Mouse (Mus musculus) midbrain, embryonic 11.5 days (tissue): ENCODE data around the gene Nos3. TPM values are rescaled to one million over a fixed set of nuclear protein-coding genes. Genes with fewer than 3 reads are reported as not detected.

ENCODE experiments used
- ATAC-seq: fragments of 200-750 bp; cut with Nextera tagmentation; 2 replicates; pipeline ENCODE4 v1.8.0; 2017; ENCODE audit warnings: moderate TSS enrichment, moderate library complexity; ENCODE audit not compliant: low FRiP score
- DNase-seq: peaks from one replicate; pipeline ENCODE4 v3.0.0; 2015; ENCODE audit warnings: low spot score; ENCODE audit errors: missing footprints
- H3K27ac ChIP-seq: fragments of 300-500 bp; sonication (generic); 2 replicates; pipeline ENCODE4 v1.5.1; 2014; ENCODE audit warnings: low read depth, low read length
- H3K27me3 ChIP-seq: fragments of 300-500 bp; sonication (generic); 2 replicates; pipeline ENCODE4 v1.6.1; 2014; ENCODE audit warnings: mild to moderate bottlenecking, low read length, moderate library complexity, mixed read lengths; ENCODE audit not compliant: control insufficient read depth, insufficient read depth
- H3K36me3 ChIP-seq: fragments of 300-500 bp; sonication (generic); 2 replicates; pipeline ENCODE4 v1.6.1; 2014; ENCODE audit warnings: mild to moderate bottlenecking, low read length, moderate library complexity, mixed read lengths; ENCODE audit not compliant: control insufficient read depth, insufficient read depth
- H3K4me1 ChIP-seq: fragments of 300-500 bp; sonication (generic); 2 replicates; pipeline ENCODE4 v1.6.1; 2014; ENCODE audit warnings: low read length; ENCODE audit not compliant: control insufficient read depth, insufficient read depth
- H3K4me2 ChIP-seq: fragments of 300-500 bp; sonication (generic); 2 replicates; pipeline ENCODE4 v1.6.1; 2014; ENCODE audit warnings: mild to moderate bottlenecking, moderate library complexity
- H3K4me3 ChIP-seq: fragments of 300-500 bp; sonication (generic); 2 replicates; pipeline ENCODE4 v1.5.1; 2014; ENCODE audit warnings: low read depth, low read length
- H3K9ac ChIP-seq: fragments of 300-500 bp; sonication (generic); 2 replicates; pipeline ENCODE4 v1.6.1; 2014; ENCODE audit warnings: low read length
- H3K9me3 ChIP-seq: fragments of 300-500 bp; sonication (generic); 2 replicates; pipeline ENCODE4 v1.6.1; 2016; ENCODE audit warnings: low read length; ENCODE audit not compliant: control insufficient read depth
- WGBS: fragments of 180-500 bp; shearing (Covaris S2); extraction: QIAGEN DNeasy Blood & Tissue Kit; methylation state at CpG from one replicate; pipeline ENCODE4 v1.1.7; 2014; 5-methylcytosine and 5-hydroxymethylcytosine counted together
- polyA plus RNA-seq: library from polyadenylated mRNA; unstranded; fragments of >200 nt; fragmentation: Nextera tagmentation; extraction: Ambion mirVana; gene quantifications from 2 replicates; pipeline ENCODE4 v1.2.1, GENCODE M21; 2014

Nos3 gene
- polyA plus RNA-seq, 1 experiment from 2014 or later = 5.5 TPM

DNA sequence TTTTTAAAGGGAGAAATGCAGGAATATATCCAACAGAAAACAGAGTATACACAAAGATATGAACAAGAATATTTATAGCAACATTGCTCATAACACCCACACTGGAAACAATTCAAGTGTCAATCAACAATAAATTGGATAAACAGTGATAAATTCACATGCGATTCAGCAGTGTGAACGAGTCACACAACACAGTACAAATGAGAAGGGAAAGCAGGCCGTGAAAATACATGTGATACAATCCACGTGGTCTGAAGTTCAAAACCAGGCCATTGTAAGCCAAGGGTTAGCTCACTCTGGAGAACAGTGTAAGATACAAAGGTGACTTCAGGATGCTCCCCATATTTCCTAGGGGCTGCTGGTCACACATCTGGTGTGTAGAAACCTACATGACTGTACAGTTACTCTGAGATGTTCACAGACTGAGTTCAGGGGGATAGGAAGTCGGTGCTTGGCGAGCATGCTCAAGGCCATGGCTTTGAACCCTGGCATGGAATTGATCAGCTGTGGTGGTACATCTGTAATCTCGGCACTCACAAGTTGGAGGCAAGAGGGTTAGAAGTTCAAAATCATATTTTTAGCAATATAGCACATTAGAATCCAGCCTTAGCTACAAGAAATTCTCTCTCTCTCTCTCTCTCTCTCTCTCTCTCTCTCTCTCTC, 10.2 kb downstream of the Nos3 start:
- H3K4me3 ChIP-seq = no peak overlapping the region
- H3K27me3 ChIP-seq = no peaks in the 10 kb centered on the region
- ATAC-seq (no peak), DNase-seq (no peak)
- 87% methylated on average over 7 of the region's 7 CpGs for WGBS
- no peaks in the 10 kb centered on the region for H3K36me3 ChIP-seq
- no peaks in the 10 kb centered on the region for H3K9me3 ChIP-seq
- H3K4me2 ChIP-seq = no peak overlapping the region
- no peak overlapping the region for H3K9ac ChIP-seq
- no peaks in the 10 kb centered on the region for H3K4me1 ChIP-seq
- no peak overlapping the region for H3K27ac ChIP-seq

DNA sequence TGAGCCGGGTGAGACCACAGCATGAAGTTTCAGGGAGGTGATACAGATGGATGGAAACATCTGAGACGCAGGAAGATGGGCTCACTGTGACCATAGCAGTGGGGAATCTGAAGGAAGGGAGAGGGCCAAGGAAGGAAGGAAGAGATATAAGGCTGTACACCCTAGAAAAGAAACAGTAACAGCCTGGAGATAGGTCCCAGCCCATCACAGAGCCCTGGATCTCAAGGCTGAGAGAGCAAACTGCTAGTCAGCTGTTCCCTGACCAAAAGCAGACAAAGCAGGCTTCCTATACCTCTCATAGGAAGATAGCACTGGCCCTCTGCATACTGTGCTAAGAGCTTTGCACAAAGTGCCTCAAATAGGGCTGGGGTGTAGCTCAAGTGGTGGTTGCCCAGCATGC, 14.1 kb downstream of the Nos3 start:
- Histone ChIP-seq H3K27me3 (no peaks in the 10 kb centered on the region), H3K36me3 (no peaks in the 10 kb centered on the region), H3K4me2 (no peak overlapping the region), H3K9me3 (no peaks in the 10 kb centered on the region), H3K4me3 (no peak overlapping the region), H3K27ac (no peak overlapping the region), H3K4me1 (peaks cover 8% of the 10 kb centered on the region), H3K9ac (no peak overlapping the region)
- WGBS = 83% methylated on average over 2 of the region's 2 CpGs
- DNase-seq = no peak
- ATAC-seq = no peak

DNA sequence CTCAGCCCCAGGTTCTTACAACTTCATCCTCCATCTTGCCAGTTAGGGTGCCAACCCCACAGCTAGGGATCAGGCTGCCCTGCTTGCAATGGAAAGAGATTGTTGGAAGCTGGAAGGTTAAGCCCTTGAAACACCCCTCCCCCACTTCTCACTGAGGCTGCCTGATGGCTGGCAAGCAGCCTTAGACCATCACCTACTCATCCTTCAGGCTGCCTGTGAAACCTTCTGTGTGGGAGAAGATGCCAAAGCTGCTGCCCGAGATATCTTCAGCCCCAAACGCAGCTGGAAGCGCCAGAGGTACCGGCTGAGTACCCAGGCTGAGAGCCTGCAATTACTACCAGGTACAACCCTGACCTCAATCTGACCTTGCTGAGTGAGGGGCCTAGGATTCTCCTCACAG, 14.9 kb downstream of the Nos3 start:
- Histone ChIP-seq H3K36me3 (no peaks in the 10 kb centered on the region), H3K9me3 (no peaks in the 10 kb centered on the region), H3K27me3 (no peaks in the 10 kb centered on the region), H3K4me1 (peaks cover 12% of the 10 kb centered on the region), H3K27ac (no peak overlapping the region), H3K4me3 (no peak overlapping the region), H3K4me2 (no peak overlapping the region), H3K9ac (no peak overlapping the region)
- DNase-seq (no peak), ATAC-seq (no peak)
- 84% methylated on average over 4 of the region's 4 CpGs for WGBS

DNA sequence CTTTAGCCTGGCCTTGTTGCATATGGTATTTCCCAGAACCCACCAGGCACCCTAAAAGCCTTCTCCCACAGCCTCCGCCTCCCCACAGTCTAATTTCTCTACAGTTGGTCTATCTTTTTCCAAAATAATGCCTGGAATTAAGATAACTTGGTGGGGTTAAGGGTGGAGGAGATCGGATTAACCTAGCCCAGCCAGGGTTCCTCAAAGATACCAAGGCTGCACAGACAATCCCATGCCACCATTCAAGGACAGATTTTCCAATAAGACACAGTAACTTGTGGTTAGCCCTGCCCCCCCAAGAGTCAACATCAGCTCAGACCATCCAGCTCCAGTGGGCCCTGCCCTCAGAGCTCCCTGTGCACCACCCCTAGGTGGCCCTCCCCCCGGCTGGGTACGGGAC, 15.9 kb downstream of the Nos3 start:
- no peak for DNase-seq
- Histone ChIP-seq H3K9ac (no peak overlapping the region), H3K4me1 (peaks cover 12% of the 10 kb centered on the region), H3K9me3 (no peaks in the 10 kb centered on the region), H3K36me3 (no peaks in the 10 kb centered on the region), H3K4me3 (no peak overlapping the region), H3K4me2 (no peak overlapping the region), H3K27ac (no peak overlapping the region), H3K27me3 (no peaks in the 10 kb centered on the region)
- no peak for ATAC-seq
- 85% methylated on average over 4 of the region's 4 CpGs for WGBS

DNA sequence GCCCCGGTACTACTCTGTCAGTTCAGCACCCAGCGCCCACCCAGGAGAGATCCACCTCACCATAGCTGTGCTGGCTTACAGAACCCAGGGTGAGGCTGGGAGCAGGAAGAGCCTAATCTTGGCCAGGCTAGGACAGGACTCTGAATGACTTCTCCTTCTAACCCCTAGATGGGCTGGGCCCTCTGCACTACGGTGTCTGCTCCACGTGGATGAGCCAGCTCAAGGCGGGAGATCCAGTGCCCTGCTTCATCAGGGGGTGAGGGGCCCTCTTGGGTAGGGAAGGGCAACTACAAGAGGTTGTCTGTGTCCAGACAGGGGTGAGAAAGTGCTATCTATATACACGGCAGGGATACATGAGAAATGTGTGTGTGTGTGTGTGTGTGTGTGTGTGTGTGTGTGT, 16.9 kb downstream of the Nos3 start:
- peaks cover 4% of the 10 kb centered on the region; the same call in 1 of the 2 replicates for H3K27me3 ChIP-seq
- no peak overlapping the region for H3K4me3 ChIP-seq
- H3K4me2 ChIP-seq = no peak overlapping the region
- WGBS = 78% methylated on average over 6 of the region's 6 CpGs
- DNase-seq (no peak), ATAC-seq (no peak)
- no peak overlapping the region for H3K9ac ChIP-seq
- H3K4me1 ChIP-seq = peaks cover 12% of the 10 kb centered on the region
- H3K27ac ChIP-seq = no peak overlapping the region
- H3K36me3 ChIP-seq = no peaks in the 10 kb centered on the region
- H3K9me3 ChIP-seq = no peaks in the 10 kb centered on the region

DNA sequence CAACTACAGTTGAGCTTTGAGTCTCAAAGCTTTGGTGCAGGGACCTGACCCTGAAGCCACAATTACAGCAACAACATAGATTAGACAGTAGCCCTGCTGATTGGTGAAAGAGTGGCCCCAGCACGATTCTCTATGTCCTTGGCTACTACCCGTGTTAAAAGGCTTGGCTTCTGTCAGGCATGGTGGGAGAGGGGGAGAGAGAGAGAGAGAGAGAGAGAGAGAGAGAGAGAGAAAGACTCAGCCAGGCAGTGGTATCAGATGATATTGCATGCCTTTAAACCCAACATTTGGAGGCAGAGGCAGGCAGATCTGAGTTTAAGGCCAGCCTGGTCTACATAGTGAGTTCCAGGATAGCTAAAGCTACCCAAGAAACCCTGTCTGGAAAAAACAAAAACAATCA, 17.4 kb downstream of the Nos3 start:
- Histone ChIP-seq H3K4me3 (no peak overlapping the region), H3K27me3 (peaks cover 9% of the 10 kb centered on the region), H3K36me3 (no peaks in the 10 kb centered on the region), H3K9me3 (no peaks in the 10 kb centered on the region), H3K4me1 (peaks cover 16% of the 10 kb centered on the region), H3K27ac (no peak overlapping the region), H3K9ac (no peak overlapping the region), H3K4me2 (no peak overlapping the region)
- DNase-seq (no peak), ATAC-seq (no peak)
- 84% methylated on average over 2 of the region's 2 CpGs for whole genome bisulfite sequencing

DNA sequence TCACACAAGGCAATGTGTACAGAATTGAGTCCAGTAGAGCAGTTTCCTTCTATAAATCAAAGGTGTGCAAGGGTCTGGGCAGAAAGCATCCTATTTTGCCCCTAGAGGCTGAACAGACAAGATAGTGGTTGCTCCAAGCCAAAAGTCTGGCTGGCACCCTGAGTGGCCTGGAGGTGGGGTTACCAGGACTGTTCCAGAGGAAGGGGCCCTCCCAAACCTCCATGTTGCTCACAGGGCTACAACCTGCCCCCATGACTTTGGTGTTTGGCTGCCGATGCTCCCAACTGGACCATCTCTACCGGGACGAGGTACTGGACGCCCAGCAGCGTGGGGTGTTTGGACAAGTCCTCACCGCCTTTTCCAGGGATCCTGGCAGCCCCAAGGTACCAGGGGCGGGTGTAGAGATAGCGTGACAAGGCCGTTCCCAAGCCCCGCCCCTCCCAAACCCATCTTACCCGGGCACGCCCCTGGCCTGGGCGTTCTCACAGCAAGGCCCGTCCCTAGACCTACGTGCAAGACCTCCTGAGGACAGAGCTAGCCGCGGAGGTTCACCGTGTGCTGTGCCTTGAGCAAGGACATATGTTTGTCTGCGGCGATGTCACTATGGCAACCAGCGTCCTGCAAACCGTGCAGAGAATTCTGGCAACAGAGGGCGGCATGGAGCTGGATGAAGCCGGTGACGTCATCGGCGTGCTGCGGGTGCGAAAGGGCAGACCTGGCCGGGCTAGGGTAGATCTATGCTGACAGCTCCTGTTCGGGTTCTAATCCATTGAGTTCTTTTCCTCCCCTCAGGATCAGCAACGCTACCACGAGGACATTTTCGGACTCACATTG, 18.6 kb downstream of the Nos3 start:
- H3K4me2 ChIP-seq = peak overlapping the region; percentile 67
- H3K9ac ChIP-seq = peak overlapping the region; percentile 58
- H3K4me3 ChIP-seq = peak overlapping the region; percentile 39
- H3K9me3 ChIP-seq = no peaks in the 10 kb centered on the region
- H3K27ac ChIP-seq = no peak overlapping the region
- ATAC-seq = peak; percentile 87
- H3K4me1 ChIP-seq = peaks cover 26% of the 10 kb centered on the region
- H3K36me3 ChIP-seq = no peaks in the 10 kb centered on the region
- DNase-seq = peak; percentile 99
- under 1% methylated on average over 34 of the region's 34 CpGs for WGBS
- H3K27me3 ChIP-seq = peaks cover 22% of the 10 kb centered on the region

DNA sequence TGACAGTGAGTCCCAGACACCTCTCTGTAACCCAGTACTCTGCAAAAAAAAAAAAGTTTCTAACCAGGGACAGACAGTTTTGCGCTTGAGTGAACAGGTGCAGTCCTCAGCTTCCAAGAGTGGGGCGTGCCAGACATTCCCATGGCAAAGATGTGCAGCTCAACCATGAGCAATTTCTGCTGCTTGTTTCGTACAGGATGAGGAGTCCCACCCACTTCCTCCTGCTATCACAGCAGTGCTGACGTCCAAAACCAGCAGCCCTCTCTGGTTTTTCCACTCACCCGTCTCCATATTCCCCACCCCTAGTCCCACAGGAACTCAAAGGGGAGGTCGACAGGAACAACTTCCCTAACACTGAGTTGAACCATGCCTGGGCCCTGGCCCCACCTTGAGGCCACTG, 19.8 kb downstream of the Nos3 start:
- Histone ChIP-seq H3K4me1 (peaks cover 28% of the 10 kb centered on the region), H3K9me3 (no peaks in the 10 kb centered on the region), H3K36me3 (no peaks in the 10 kb centered on the region), H3K4me2 (no peak overlapping the region), H3K27me3 (peaks cover 31% of the 10 kb centered on the region), H3K4me3 (no peak overlapping the region), H3K9ac (no peak overlapping the region), H3K27ac (no peak overlapping the region)
- ATAC-seq = no peak
- no peak for DNase-seq
- 70% methylated on average over 6 of the region's 6 CpGs for WGBS

DNA sequence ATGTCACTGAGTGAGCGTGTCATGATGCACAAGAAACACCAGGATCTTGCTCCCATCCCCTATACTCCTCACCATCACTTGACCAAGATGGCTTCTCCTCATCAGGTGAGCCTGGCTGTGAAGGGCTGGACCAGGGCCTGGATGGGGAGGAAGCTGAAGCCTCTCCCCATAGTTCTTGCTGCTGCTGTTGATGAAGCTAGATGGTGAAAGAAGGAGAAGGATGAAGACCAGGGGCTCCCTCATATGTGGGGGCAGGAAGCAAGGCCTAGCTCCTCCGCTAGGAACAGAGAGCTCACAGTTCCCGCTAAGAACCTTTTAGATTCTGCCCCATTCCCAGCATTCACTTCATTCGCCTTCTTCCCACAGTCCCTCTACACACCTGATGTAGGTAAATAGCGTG, 20.8 kb downstream of the Nos3 start:
- Histone ChIP-seq H3K27ac (no peak overlapping the region), H3K9ac (no peak overlapping the region), H3K4me1 (peaks cover 30% of the 10 kb centered on the region), H3K4me2 (no peak overlapping the region), H3K9me3 (no peaks in the 10 kb centered on the region), H3K27me3 (peaks cover 31% of the 10 kb centered on the region), H3K36me3 (no peaks in the 10 kb centered on the region), H3K4me3 (no peak overlapping the region)
- DNase-seq (no peak), ATAC-seq (no peak)
- WGBS = 94% methylated on average over 5 of the region's 5 CpGs
